Mouse (Mus musculus) ovary, postnatal 14 days (tissue): Measurements from ENCODE around the gene Smco2.

Experiments
- DNase-seq: peaks from one replicate; pipeline ENCODE4 v3.0.0; 2022; ENCODE audit warnings: low spot score

Smco2 gene

GRCm38 (mm10) chr6:146850050-146850449 is at the start of gene Smco2:
Gene Smco2 (plus strand): TSS chr6:146850104.
- no peak for DNase-seq

GRCm38 (mm10) chr6:146809991-146810390 is 39.9 kb upstream of the Smco2 start:
- no peak for DNase-seq

- DNase-seq: no peak
These were observed 36.9 kb upstream of the Smco2 start for GRCm38 (mm10) chr6:146813007-146813406.

GRCm38 (mm10) chr6:146820177-146820965 is 29.5 kb upstream of the Smco2 start:
- DNase-seq: no peak

GRCm38 (mm10) chr6:146821958-146822357 is 27.9 kb upstream of the Smco2 start:
- no peak for DNase-seq

GRCm38 (mm10) chr6:146824727-146825486 is 25.0 kb upstream of the Smco2 start:
- DNase-seq: peak; percentile 61

GRCm38 (mm10) chr6:146825487-146825773 is 24.5 kb upstream of the Smco2 start:
- no peak for DNase-seq

GRCm38 (mm10) chr6:146831320-146831719 is 18.6 kb upstream of the Smco2 start:
- DNase-seq: no peak

- peak; percentile 43 for DNase-seq
These were observed 16.2 kb upstream of the Smco2 start for GRCm38 (mm10) chr6:146833485-146834314.

GRCm38 (mm10) chr6:146834342-146834741 is 15.6 kb upstream of the Smco2 start:
- no peak for DNase-seq

- DNase-seq: no peak
These were observed 14.1 kb upstream of the Smco2 start for GRCm38 (mm10) chr6:146835784-146836183.

- no peak for DNase-seq
These were observed 12.6 kb upstream of the Smco2 start for GRCm38 (mm10) chr6:146837316-146837715.

GRCm38 (mm10) chr6:146838366-146838765 is 11.5 kb upstream of the Smco2 start:
- DNase-seq: no peak

- DNase-seq: no peak
These were observed 11.0 kb upstream of the Smco2 start for GRCm38 (mm10) chr6:146838863-146839262.

- DNase-seq: no peak
These were observed 5.0 kb upstream of the Smco2 start for GRCm38 (mm10) chr6:146844867-146845266.

- no peak for DNase-seq
These were observed 4.6 kb upstream of the Smco2 start for GRCm38 (mm10) chr6:146845347-146845746.

GRCm38 (mm10) chr6:146845961-146846750 is 3.7 kb upstream of the Smco2 start:
- DNase-seq: peak; percentile 19

GRCm38 (mm10) chr6:146847402-146847801 is 2.5 kb upstream of the Smco2 start:
- DNase-seq: no peak

- no peak for DNase-seq
These were observed 1.6 kb upstream of the Smco2 start for GRCm38 (mm10) chr6:146848281-146848680.

GRCm38 (mm10) chr6:146851916-146852315 is 2.0 kb downstream of the Smco2 start:
- DNase-seq: no peak

GRCm38 (mm10) chr6:146852739-146853138 is 2.8 kb downstream of the Smco2 start:
- DNase-seq: no peak

GRCm38 (mm10) chr6:146855185-146855584 is 5.3 kb downstream of the Smco2 start:
- DNase-seq: no peak
